Mouse (Mus musculus): ENCODE data around the gene Gm20388. TPM values are rescaled to one million over a fixed set of nuclear protein-coding genes. Genes with fewer than 3 reads are reported as not detected.
A peak's percentile ranks its signal among the peaks of the same experiment; 100 is the strongest.

Gene Gm20388
- polyA plus RNA-seq, 1 experiment = 49.7 TPM

GRCm38 (mm10) chr8:121115948-121116347, 1205.3 kb downstream of the Gm20388 start, which contains the start of gene Foxc2:
TSS of gene Foxc2 (plus strand) at chr8:121116171.
- WGBS = 1% methylated on average over 25 of the region's 25 CpGs
- no peak for TF ChIP-seq CTCF (conservative IDR thresholded peaks at IDR 0.05; ENCODE audit: insufficient read depth, insufficient read length, low read depth, low read length)
- TF ChIP-seq POLR2A (IDR thresholded peaks at IDR 0.05; ENCODE audit: low read depth, low read length) = peak; percentile 44
- Histone ChIP-seq H3K4me3 (ENCODE audit: insufficient read depth, low read depth, low read length) (peak within 1 kb of the TSS; percentile 50), H3K36me3 (ENCODE audit: control insufficient read depth, insufficient read depth, low read length) (no peaks in the 10 kb centered on the region), H3K27me3 (replicated peaks; ENCODE audit: control insufficient read depth, insufficient read depth, low read length) (peaks cover 6% of the 10 kb centered on the region; the same call in 1 of the 2 replicates), H3K27ac (ENCODE audit: insufficient read depth, low read depth, low read length) (peak within 1 kb of the TSS; percentile 54; the same call in 1 of the 2 replicates), H3K4me1 (ENCODE audit: control insufficient read depth, insufficient read depth, low read length) (no peaks in the 10 kb centered on the region)
- DNase-seq = peak; percentile 96

GRCm38 (mm10) chr8:121116591-121117185, 1206.0 kb downstream of the Gm20388 start:
- no peaks in the 10 kb centered on the region for H3K36me3 ChIP-seq (ENCODE audit: control insufficient read depth, insufficient read depth, low read length)
- DNase-seq = no peak
- H3K27ac ChIP-seq (ENCODE audit: insufficient read depth, low read depth, low read length) = peak overlapping the region; percentile 54; the same call in 1 of the 2 replicates
- WGBS = 2% methylated on average over 55 of the region's 55 CpGs
- no peak for TF ChIP-seq POLR2A (IDR thresholded peaks at IDR 0.05; ENCODE audit: low read depth, low read length)
- no peak for TF ChIP-seq CTCF (conservative IDR thresholded peaks at IDR 0.05; ENCODE audit: insufficient read depth, insufficient read length, low read depth, low read length)
- H3K4me1 ChIP-seq (ENCODE audit: control insufficient read depth, insufficient read depth, low read length) = no peaks in the 10 kb centered on the region
- peaks cover 6% of the 10 kb centered on the region; the same call in 1 of the 2 replicates for H3K27me3 ChIP-seq (replicated peaks; ENCODE audit: control insufficient read depth, insufficient read depth, low read length)
- peak overlapping the region; percentile 50 for H3K4me3 ChIP-seq (ENCODE audit: insufficient read depth, low read depth, low read length)

- H3K27ac ChIP-seq (ENCODE audit: insufficient read depth, low read depth, low read length) = no peak overlapping the region
- DNase-seq = no peak
- H3K27me3 ChIP-seq (replicated peaks; ENCODE audit: control insufficient read depth, insufficient read depth, low read length) = peaks cover 6% of the 10 kb centered on the region; the same call in 1 of the 2 replicates
- 2% methylated on average over 62 of the region's 62 CpGs for WGBS
- TF ChIP-seq CTCF (conservative IDR thresholded peaks at IDR 0.05; ENCODE audit: insufficient read depth, insufficient read length, low read depth, low read length) (no peak), POLR2A (IDR thresholded peaks at IDR 0.05; ENCODE audit: low read depth, low read length) (no peak)
- H3K4me1 ChIP-seq (ENCODE audit: control insufficient read depth, insufficient read depth, low read length) = no peaks in the 10 kb centered on the region
- peak overlapping the region; percentile 50 for H3K4me3 ChIP-seq (ENCODE audit: insufficient read depth, low read depth, low read length)
- H3K36me3 ChIP-seq (ENCODE audit: control insufficient read depth, insufficient read depth, low read length) = no peaks in the 10 kb centered on the region
Observed at GRCm38 (mm10) chr8:121117186-121117651, 1206.6 kb downstream of the Gm20388 start.

GRCm38 (mm10) chr8:121117906-121118305, 1207.3 kb downstream of the Gm20388 start:
- Histone ChIP-seq H3K27me3 (replicated peaks; ENCODE audit: control insufficient read depth, insufficient read depth, low read length) (peaks cover 6% of the 10 kb centered on the region; the same call in 1 of the 2 replicates), H3K36me3 (ENCODE audit: control insufficient read depth, insufficient read depth, low read length) (no peaks in the 10 kb centered on the region), H3K27ac (ENCODE audit: insufficient read depth, low read depth, low read length) (no peak overlapping the region), H3K4me1 (ENCODE audit: control insufficient read depth, insufficient read depth, low read length) (no peaks in the 10 kb centered on the region), H3K4me3 (ENCODE audit: insufficient read depth, low read depth, low read length) (peak overlapping the region; percentile 50)
- no peak for TF ChIP-seq CTCF (conservative IDR thresholded peaks at IDR 0.05; ENCODE audit: insufficient read depth, insufficient read length, low read depth, low read length)
- no peak for TF ChIP-seq POLR2A (IDR thresholded peaks at IDR 0.05; ENCODE audit: low read depth, low read length)
- DNase-seq = no peak
- 8% methylated on average over 28 of the region's 28 CpGs for WGBS

- no peaks in the 10 kb centered on the region for H3K4me1 ChIP-seq (ENCODE audit: control insufficient read depth, insufficient read depth, low read length)
- H3K4me3 ChIP-seq (ENCODE audit: insufficient read depth, low read depth, low read length) = peak overlapping the region; percentile 26
- no peak overlapping the region for H3K27ac ChIP-seq (ENCODE audit: insufficient read depth, low read depth, low read length)
- no peak for TF ChIP-seq CTCF (conservative IDR thresholded peaks at IDR 0.05; ENCODE audit: insufficient read depth, insufficient read length, low read depth, low read length)
- WGBS = 32% methylated on average over 18 of the region's 18 CpGs
- no peak for DNase-seq
- H3K36me3 ChIP-seq (ENCODE audit: control insufficient read depth, insufficient read depth, low read length) = no peaks in the 10 kb centered on the region
- H3K27me3 ChIP-seq (replicated peaks; ENCODE audit: control insufficient read depth, insufficient read depth, low read length) = peaks cover 6% of the 10 kb centered on the region; the same call in 1 of the 2 replicates
Observed at GRCm38 (mm10) chr8:121118634-121119420, 1208.2 kb downstream of the Gm20388 start.

DNA sequence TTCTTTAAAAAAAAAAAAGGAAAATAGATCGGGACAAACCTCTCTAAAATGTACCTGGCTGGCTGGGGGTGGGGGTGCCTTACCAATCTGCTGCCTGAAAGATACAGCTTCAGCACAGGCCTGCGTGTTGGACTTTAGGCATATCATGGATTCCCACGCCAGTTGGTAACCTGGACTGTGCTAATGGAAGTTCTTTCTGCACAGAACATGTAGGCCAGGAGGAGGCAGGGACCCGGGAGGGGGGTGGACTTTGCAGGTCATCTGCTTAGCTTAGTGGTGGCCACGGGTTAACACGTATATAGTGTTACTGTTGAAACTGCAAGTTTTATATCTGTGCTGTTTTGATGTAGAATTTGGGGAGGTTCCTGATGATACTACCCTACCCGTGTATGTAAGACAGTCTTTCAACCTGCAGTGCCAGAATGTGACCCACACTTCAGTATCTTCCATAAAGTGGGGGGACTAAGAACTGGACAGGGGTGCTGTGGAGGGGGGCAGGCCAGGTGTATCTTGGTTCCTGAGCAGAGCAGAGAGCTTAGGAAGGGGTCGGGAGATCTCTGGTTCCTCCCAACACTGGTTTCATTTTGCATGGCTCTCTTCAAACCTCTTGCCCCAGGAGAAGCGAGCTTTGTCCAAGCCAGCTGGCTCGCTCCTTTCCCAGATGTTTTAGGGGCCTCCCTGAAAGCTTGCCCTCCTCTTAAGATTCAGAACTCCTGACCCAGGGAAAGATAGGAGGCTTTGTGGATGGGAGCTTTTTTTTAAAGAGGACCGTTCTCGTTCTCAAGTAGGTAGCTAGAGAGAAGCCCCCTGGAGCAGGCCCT, 1209.2 kb downstream of the Gm20388 start:
- WGBS = 55% methylated on average over 12 of the region's 12 CpGs
- DNase-seq = no peak
- Histone ChIP-seq H3K36me3 (ENCODE audit: control insufficient read depth, insufficient read depth, low read length) (no peaks in the 10 kb centered on the region), H3K4me1 (ENCODE audit: control insufficient read depth, insufficient read depth, low read length) (no peaks in the 10 kb centered on the region), H3K4me3 (ENCODE audit: insufficient read depth, low read depth, low read length) (peak overlapping the region; percentile 41), H3K27me3 (replicated peaks; ENCODE audit: control insufficient read depth, insufficient read depth, low read length) (peaks cover 6% of the 10 kb centered on the region; the same call in 1 of the 2 replicates), H3K27ac (ENCODE audit: insufficient read depth, low read depth, low read length) (no peak overlapping the region)
- TF ChIP-seq CTCF (conservative IDR thresholded peaks at IDR 0.05; ENCODE audit: insufficient read depth, insufficient read length, low read depth, low read length) (no peak), POLR2A (IDR thresholded peaks at IDR 0.05; ENCODE audit: low read depth, low read length) (no peak)

Measured in kidney, adult 2 months (tissue).